In the genomic region with DNA sequence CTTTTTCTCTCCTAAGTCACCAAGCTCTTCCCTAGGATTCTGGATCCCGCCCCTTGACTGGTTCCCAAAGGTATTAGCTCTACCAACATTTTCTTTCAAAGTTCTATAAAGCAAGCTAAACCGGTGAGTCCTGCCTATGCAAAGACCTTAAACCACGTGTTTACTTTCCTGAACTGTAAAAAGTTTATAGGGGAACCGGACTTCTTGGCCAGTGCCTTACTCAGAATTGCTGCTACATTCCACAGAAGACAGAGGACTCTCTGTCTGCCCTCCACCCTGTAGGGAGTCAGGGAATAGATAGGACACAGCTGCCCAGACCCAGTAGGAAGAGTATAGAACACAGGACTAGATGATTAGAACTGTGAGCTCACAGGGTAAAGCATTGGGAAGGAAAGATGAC, we compare ENCODE assay signal across 18 mouse cellular contexts.
"Had no signal": no experiment of that assay in that cellular context is flagged by ENCODE, and none has a peak within 500 bp of the region (broad histone marks: within the 10 kb centered on the region; RNA-seq: fewer than 3 reads in every experiment).

No protein-coding gene starts in this region.

- H3K9ac ChIP-seq: lung, embryonic 14.5 days; midbrain, embryonic 12.5 days; neural tube, embryonic 13.5 days; neural tube, embryonic 15.5 days had no signal

- H3K4me2 ChIP-seq: lung, embryonic 14.5 days; midbrain, embryonic 12.5 days; neural tube, embryonic 13.5 days; neural tube, embryonic 15.5 days had no signal

- ATAC-seq: midbrain, embryonic 16.5 days had no signal

- H3K27me3 ChIP-seq: neural tube, embryonic 13.5 days; neural tube, embryonic 15.5 days had no signal

- H3K4me3 ChIP-seq: midbrain, embryonic 12.5 days; myocyte; neural tube, embryonic 13.5 days; neural tube, embryonic 15.5 days had no signal

- H3K27ac ChIP-seq: midbrain, embryonic 12.5 days; neural tube, embryonic 13.5 days; neural tube, embryonic 15.5 days had no signal

- H3K4me1 ChIP-seq: midbrain, embryonic 12.5 days; neural tube, embryonic 13.5 days; neural tube, embryonic 15.5 days had no signal

- DNase-seq: lung, adult 18-20 months; lung, embryonic 14.5 days; lung, postnatal 10 days; lung, postnatal 4 days; midbrain, embryonic 14.5 days; retina, postnatal 1 day; right cerebral cortex, adult 18-20 months; right cerebral cortex, postnatal 25 days; right cerebral cortex, postnatal 4 days; spleen, adult 18-20 months; thymus, adult 18-20 months; thymus, postnatal 14 days; thymus, postnatal 36 days had no signal

- H3K9me3 ChIP-seq: neural tube, embryonic 15.5 days had no signal

- H3K36me3 ChIP-seq: midbrain, embryonic 12.5 days; neural tube, embryonic 13.5 days; neural tube, embryonic 15.5 days had no signal
